Mouse (Mus musculus) testis, adult 2 months (tissue): Measurements from ENCODE around the gene Slc22a15. TPM values are rescaled to one million over a fixed set of nuclear protein-coding genes. Genes with fewer than 3 reads are reported as not detected.

Experiments
- H3K27ac ChIP-seq: fragments of 200-500 bp; 2 replicates; pipeline ENCODE4 v1.5.1; 2012; ENCODE audit warnings: low read depth, low read length; ENCODE audit not compliant: control insufficient read depth, insufficient read depth
- H3K27me3 ChIP-seq: fragments of 200-500 bp; 2 replicates; pipeline ENCODE4 v1.6.1; 2012; ENCODE audit warnings: mild to moderate bottlenecking, low read length, moderate library complexity; ENCODE audit not compliant: control insufficient read depth, insufficient read depth
- H3K36me3 ChIP-seq: fragments of 200-500 bp; 2 replicates; pipeline ENCODE4 v1.6.1; 2012; ENCODE audit warnings: mild to moderate bottlenecking, low read length; ENCODE audit not compliant: control insufficient read depth, insufficient read depth
- H3K4me1 ChIP-seq: fragments of 200-500 bp; 2 replicates; pipeline ENCODE4 v1.6.1; 2012; ENCODE audit warnings: low read length; ENCODE audit not compliant: control insufficient read depth, insufficient read depth
- H3K4me3 ChIP-seq: fragments of 200-500 bp; 2 replicates; pipeline ENCODE4 v1.5.1; 2012; ENCODE audit warnings: low read depth, mild to moderate bottlenecking, low read length, moderate library complexity, mixed read lengths; ENCODE audit not compliant: control insufficient read depth
- CTCF ChIP-seq: fragments of 200-500 bp; IDR thresholded peaks from 2 replicates; pipeline ENCODE4 v1.5.1; 2012; ENCODE audit warnings: low read depth, mild to moderate bottlenecking, inconsistent platforms, low read length, moderate library complexity; ENCODE audit not compliant: control insufficient read depth, insufficient read depth, insufficient replicate concordance
- POLR2A ChIP-seq: fragments of 200-500 bp; IDR thresholded peaks from 2 replicates; pipeline ENCODE4 v1.6.1; 2012; ENCODE audit warnings: low read depth, mild to moderate bottlenecking, inconsistent platforms, low read length, moderate library complexity; ENCODE audit not compliant: control insufficient read depth
- polyA plus RNA-seq: library from polyadenylated mRNA; depleted of rRNA; stranded (reverse); fragments of >200 nt; gene quantifications from 2 replicates; pipeline ENCODE4 v1.2.3, GENCODE M21; 2012

Gene Slc22a15
- polyA plus RNA-seq, 1 experiment: 54.7 TPM

DNA sequence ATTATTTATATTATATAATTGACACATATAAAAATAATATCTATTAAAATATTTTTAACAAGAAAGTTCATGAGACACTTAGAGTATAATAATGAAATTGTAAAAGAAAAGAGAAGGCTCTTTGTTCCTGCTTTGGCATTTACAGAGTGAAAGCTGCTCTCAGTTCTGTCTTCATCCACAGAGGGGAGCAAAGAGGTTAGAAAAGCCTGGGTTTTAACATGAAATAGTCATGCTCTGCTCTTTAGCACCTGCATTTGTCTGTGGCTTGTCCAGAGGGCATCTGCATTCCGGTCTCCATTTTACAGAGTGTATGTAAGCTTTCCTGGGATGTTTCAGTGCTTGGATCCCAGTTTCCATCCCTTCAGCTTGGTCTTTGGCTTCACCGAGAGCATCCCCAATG lies 28.3 kb upstream of the Slc22a15 start:
- H3K4me3 ChIP-seq: no peak overlapping the region
- H3K27me3 ChIP-seq: no peaks in the 10 kb centered on the region
- H3K27ac ChIP-seq: no peak overlapping the region
- TF ChIP-seq CTCF (no peak), POLR2A (no peak)
- H3K36me3 ChIP-seq: no peaks in the 10 kb centered on the region
- H3K4me1 ChIP-seq: no peaks in the 10 kb centered on the region

- Histone ChIP-seq H3K27ac (no peak overlapping the region), H3K36me3 (no peaks in the 10 kb centered on the region), H3K27me3 (no peaks in the 10 kb centered on the region), H3K4me3 (no peak overlapping the region), H3K4me1 (no peaks in the 10 kb centered on the region)
- TF ChIP-seq POLR2A (no peak), CTCF (no peak)
Observed at GRCm38 (mm10) chr3:101948572-101948971, 24.3 kb upstream of the Slc22a15 start.

GRCm38 (mm10) chr3:101947250-101947649 lies 23.0 kb upstream of the Slc22a15 start:
- Histone ChIP-seq H3K4me1 (no peaks in the 10 kb centered on the region), H3K36me3 (no peaks in the 10 kb centered on the region), H3K27me3 (no peaks in the 10 kb centered on the region), H3K27ac (no peak overlapping the region), H3K4me3 (no peak overlapping the region)
- TF ChIP-seq POLR2A (no peak), CTCF (no peak)

DNA sequence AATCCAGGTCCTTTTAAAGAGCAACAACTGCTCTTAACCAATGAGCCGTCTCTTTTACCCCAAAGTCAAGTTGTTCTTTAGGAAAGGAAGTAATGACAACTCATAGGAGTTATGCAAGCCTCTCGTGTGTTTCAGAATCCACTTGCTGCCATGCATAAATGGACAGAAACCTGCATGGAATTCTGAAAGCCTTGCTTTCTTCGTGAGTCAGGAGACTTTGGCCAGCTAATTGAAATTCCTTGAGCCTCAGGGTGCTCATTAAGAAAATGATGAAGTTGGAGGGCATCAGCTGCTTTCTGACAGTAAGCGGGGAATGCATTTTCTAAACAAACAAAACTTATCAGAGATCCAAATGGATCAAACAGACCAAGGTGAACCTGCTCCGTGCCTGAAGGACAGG lies 21.0 kb upstream of the Slc22a15 start:
- H3K27ac ChIP-seq: no peak overlapping the region
- no peaks in the 10 kb centered on the region for H3K36me3 ChIP-seq
- H3K4me3 ChIP-seq: no peak overlapping the region
- no peaks in the 10 kb centered on the region for H3K4me1 ChIP-seq
- TF ChIP-seq CTCF: no peak
- H3K27me3 ChIP-seq: no peaks in the 10 kb centered on the region

- Histone ChIP-seq H3K36me3 (no peaks in the 10 kb centered on the region), H3K4me3 (no peak overlapping the region), H3K4me1 (no peaks in the 10 kb centered on the region), H3K27ac (no peak overlapping the region), H3K27me3 (no peaks in the 10 kb centered on the region)
- TF ChIP-seq POLR2A: no peak
- no peak for TF ChIP-seq CTCF
Observed at GRCm38 (mm10) chr3:101940418-101940817, 16.2 kb upstream of the Slc22a15 start.

DNA sequence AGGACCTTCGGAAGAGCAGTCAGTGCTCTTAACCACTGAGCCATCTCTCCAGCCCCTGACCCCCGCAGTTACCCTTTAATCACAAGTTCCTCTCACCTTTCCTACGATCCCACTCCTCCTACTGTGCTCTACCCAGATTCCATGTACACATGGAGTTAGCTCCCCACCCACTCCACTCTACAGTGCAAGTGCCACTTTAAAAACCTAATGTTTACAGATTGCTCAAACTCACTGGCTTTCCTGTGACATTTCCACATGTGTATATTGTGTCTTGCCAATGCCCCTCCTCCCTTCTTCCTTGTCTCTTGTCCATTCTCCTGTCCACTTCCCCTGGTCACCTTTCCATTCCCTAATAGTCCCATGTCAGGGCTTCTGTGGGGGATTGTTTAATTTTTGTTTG lies 15.6 kb upstream of the Slc22a15 start:
- TF ChIP-seq POLR2A (no peak), CTCF (no peak)
- H3K36me3 ChIP-seq: no peaks in the 10 kb centered on the region
- H3K27me3 ChIP-seq: no peaks in the 10 kb centered on the region
- H3K4me3 ChIP-seq: no peak overlapping the region
- no peak overlapping the region for H3K27ac ChIP-seq
- no peaks in the 10 kb centered on the region for H3K4me1 ChIP-seq

DNA sequence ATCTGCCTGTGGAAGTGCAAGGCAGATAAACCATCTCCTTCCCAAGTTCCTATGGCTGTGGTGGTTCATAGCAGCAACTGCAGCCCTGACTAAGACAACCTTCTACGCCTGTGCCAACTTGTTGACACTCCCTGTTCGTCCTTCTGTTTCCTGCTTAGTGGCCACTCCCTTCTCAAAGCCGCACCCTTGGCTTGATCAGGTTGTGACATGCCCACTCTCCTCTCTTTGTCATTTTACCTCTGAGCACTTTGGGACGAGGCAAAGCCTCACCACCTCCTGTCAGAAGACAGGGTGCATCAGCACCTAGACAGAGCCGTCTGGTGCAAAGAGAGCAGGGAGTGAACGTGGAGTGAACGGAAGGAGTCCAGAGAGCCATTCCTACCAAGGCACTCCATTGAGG lies 14.9 kb upstream of the Slc22a15 start:
- H3K4me1 ChIP-seq: no peaks in the 10 kb centered on the region
- no peak overlapping the region for H3K27ac ChIP-seq
- no peak overlapping the region for H3K4me3 ChIP-seq
- H3K27me3 ChIP-seq: no peaks in the 10 kb centered on the region
- TF ChIP-seq POLR2A (no peak), CTCF (no peak)
- no peaks in the 10 kb centered on the region for H3K36me3 ChIP-seq

DNA sequence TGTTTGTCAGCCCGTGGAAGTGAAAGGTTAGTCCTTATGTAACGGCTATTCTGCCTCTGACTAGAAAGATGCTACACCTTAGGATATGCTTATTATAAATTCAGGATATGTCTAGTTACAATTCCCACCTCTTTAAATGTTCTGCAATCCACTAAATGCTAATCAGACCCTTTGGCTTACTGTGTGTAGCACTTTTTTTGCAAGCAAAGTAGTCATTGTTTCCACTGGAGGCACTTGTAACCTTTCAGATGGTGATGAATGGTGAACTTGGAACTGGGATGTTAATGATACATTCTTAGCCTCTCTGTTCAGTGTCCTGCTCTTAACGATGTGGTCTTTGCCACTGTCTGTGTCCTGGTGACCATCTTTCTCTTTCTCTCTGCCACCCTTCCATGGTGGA lies 12.1 kb upstream of the Slc22a15 start:
- Histone ChIP-seq H3K4me1 (no peaks in the 10 kb centered on the region), H3K27ac (no peak overlapping the region), H3K27me3 (no peaks in the 10 kb centered on the region), H3K36me3 (no peaks in the 10 kb centered on the region), H3K4me3 (no peak overlapping the region)
- no peak for TF ChIP-seq CTCF
- TF ChIP-seq POLR2A: no peak
